Mouse (Mus musculus) hematopoietic multipotent progenitor cell, adult 10-12 weeks (in vitro differentiated cells): ENCODE results near the gene Dcaf17. TPM values are rescaled to one million over a fixed set of nuclear protein-coding genes. Genes with fewer than 3 reads are reported as not detected.

Source experiments
- polyA plus RNA-seq: library from polyadenylated mRNA; stranded (reverse); fragments of >175 nt; gene quantifications from 2 replicates; pipeline ENCODE4 v1.2.3, GENCODE M21; 2012; ENCODE audit warnings: low replicate concordance

The Dcaf17 gene
- 4.3 and 5.6 TPM in 2 replicates for polyA plus RNA-seq

DNA sequence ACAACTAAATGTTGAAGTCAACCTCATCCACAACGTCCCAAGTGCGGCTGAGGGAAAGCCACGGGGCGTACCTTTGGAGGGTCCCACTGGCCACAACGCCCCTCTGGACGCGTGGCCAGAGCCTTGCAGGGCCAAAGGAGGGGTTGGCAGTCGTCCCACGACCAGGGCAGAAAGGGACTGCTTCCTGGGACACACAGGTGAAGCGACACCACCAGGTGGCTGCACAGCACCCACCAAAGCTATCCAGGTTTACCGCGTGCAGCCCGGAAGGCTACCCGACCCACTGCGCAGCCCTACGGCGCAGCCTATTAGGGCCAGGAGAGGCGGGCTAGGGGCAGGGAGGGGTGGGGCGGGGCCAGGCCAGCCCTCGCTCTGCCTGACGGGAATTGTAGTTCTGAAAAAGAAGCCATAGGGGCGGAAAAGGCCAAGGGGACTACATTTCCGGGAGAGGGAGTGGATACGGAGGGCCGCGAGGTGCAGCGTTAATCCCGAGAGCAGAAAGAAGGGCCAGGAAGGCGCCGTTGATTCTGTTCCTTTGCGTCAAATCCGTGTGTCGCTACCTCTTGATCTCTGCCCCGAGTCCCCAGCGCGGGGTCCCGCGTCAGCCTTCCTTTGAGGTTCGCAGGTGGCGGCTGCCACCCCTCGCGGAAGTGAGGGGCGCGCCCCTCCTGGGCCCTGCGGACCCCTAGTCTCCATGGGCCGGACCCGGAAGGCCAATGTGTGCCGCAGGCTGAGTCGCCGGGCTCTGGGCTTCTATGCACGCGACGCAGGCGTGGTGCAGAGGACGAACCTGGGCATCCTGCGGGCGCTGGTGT lies at the start of gene Dcaf17, which contains the start of gene Mettl8:
Gene Dcaf17, plus strand, starts transcription at position 29 of the 815 bp plus-strand sequence.
Gene Mettl8, minus strand, starts transcription at position 284 of the 815 bp plus-strand sequence.

DNA sequence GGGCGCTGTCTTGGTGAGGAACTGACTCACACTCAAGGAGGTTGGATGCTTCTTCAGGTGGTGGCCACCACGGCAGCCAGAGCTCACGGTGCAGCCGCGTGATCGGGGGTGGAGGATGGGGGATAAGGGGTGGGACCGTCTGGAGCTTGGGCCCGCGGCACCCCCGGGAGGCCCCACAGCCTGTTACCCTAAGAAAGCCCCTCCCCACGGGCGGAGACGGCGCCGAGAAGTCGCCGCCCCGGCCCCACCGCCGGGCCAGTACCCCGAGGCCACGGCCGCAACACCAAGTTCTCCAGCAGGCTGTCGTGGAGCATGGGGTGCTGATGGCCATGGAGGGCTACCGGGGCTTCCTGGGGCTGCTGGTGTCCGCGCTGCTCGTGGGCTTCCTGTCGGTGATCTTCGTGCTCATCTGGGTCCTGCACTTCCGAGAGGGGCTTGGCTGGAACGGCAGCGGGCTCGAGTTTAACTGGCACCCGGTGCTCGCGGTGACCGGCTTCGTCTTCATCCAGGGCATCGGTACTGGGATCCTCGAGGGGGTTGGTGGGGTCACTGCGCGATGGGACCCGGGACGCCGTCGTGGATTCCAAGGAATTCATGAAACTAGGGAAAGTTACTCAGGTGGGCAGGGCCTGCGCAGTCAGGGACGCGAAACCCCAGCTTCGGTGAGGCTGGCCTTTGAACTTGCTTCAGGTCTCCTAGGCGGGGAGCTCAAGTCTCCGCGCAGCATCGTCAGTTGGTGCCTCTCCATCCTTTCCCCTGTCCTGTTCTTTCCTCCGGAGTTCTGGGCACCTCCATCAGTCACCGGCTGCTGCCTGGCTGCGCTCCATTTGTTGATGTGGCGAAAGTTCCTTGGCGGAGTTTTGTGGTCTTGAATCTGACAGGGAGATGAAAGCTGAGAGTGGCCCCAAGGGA lies 62.9 kb downstream of the Dcaf17 start, which contains the start of gene Cybrd1:
Gene Cybrd1, plus strand, starts transcription at position 127 of the 912 bp plus-strand sequence.

Other genes starting within 250 kb of the Dcaf17 start
- 24.3 and 33.3 TPM in 2 replicates for gene Tlk1, start 229.6 kb upstream of the Dcaf17 start, polyA plus RNA-seq
- gene Mettl8, start 255 bp downstream of the Dcaf17 start, polyA plus RNA-seq, result 1.5 and 12.7 TPM in 2 replicates
- 0.04 and 0.11 TPM in 2 replicates for gene Cybrd1, start 62.6 kb downstream of the Dcaf17 start, polyA plus RNA-seq
- gene Dync1i2, start 156.4 kb downstream of the Dcaf17 start, polyA plus RNA-seq, result 2.0 and 9.6 TPM in 2 replicates